Mouse (Mus musculus): ENCODE measurements around the gene Ddx59.

GRCm38 (mm10) chr1:136452421-136452820 lies 37.4 kb downstream of the Ddx59 start:
- no peak for TF ChIP-seq POLR2A (IDR thresholded peaks at IDR 0.05; ENCODE audit: insufficient read depth, low read depth, low read length)
- TF ChIP-seq CTCF (IDR thresholded peaks at IDR 0.05; ENCODE audit: insufficient read depth, low read depth, low read length): no peak
